Mouse (Mus musculus) R1 (cell line): ENCODE measurements around the gene 1500015O10Rik.

Experiments
- DNase-seq: peaks from one replicate; pipeline ENCODE4 v3.0.0-alpha.2; 2018; ENCODE audit warnings: low read depth, low spot score

1500015O10Rik gene

DNA sequence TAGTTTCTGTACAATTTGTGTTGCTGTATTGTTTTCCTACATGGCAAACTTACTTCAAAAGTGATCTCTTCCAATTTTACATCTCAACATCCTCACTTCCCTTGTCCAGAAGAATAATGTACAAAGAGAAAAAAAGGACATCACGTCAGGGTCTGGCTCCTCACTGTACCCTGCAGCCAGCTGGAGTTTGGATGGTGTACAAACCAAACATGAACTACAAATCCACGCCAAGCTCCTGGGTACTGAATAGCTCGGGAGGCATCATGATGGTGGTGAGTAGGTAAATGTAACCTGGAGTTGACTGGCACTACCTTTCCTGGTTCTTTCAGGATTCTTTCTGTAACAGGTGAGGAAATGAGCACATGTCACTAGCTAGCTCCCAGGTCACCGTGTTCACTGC, 43.7 kb downstream of the 1500015O10Rik start:
- DNase-seq = no peak

DNA sequence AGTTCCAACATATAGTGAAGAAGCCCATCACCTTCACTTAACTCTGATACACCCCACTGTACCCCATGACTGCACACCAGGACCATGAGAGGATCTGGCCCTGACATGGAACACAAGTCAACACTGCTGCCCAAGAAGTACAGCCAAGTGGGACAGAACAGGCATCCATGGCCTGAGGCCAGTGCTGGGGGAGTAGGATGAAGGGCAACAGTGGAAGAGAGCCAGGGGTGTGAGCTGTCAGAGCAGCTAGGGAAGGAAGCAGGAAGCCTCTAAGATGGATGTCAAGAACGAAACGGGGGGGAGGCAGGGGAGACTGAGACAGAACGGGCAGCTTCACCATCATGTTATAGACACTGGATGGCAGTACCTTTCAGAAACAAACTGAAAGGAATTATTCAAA, 45.7 kb downstream of the 1500015O10Rik start:
- no peak for DNase-seq

DNA sequence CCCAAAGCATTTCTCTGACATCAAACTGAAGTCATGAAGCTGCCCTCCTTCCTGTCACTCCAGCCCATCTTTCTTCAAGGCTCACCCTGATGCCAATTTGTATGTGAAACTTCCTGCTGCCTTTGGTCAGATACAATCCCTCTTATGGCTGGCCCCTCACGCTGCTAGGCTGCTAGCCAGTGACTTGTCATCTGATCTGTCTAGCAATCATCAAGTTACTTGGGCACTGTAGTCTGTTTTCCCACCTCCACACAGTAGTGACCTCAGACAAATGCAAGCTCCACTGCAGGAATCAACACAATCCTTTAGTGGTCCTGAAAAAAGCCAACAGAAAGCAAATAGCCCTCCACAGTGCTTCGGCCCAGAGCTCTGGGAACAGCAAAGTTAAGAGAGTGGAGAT, 50.8 kb downstream of the 1500015O10Rik start:
- no peak for DNase-seq

DNA sequence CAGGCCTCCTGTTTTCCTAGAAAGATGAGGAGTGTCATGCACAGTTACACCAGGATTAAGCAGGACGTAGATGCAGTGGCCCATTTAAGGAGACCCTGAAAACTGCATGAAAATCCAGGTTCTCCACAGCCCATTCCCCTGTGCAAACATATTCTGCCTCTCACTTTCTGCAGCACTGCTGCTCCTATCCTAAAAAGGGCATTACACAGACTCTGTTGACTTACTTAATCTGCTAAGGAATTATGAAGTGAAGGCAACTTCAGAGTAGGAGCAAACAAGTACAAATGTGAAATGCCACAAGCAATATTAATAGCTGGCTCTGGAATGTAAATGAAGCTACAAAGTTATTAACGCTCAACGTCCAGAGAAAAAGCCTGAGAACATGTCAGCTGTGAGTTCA, 51.3 kb downstream of the 1500015O10Rik start:
- no peak for DNase-seq

DNA sequence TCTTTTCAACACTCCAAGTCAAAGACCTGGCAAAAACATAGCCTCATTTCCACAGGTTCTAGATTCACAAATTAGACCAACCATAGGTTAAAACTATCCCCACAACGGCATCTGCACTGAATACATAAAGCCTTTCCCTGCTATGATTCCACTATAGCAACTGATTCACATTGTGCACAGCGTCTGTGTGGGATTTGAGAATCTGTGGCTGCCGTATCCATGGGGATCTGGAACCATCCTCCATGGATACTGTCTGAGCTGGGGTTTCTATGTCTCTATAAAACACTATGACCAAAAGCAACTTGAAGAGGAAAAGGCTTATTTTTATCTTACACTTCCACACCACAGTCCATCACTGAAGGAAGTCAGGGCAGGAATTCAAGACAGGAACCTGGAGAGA, 52.3 kb downstream of the 1500015O10Rik start:
- no peak for DNase-seq

DNA sequence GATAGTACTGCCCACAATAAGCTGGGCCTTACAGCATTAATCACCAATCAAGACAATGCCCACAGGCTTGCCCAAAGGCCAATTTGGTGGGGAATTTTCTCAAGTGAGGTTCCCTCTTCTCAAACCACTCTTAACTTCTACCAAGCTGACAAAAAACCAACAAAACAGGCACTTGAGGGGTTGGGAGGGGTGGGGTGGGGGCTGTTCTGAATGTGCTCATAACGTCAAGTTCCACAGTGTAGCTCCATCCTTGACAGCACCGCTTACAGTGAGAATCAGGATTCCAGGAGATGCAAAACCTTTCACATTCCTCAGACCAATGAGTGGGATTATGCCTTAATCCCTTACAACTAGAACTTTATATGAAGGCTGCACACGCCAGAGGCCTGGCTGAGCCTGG, 52.8 kb downstream of the 1500015O10Rik start:
- DNase-seq = no peak

DNA sequence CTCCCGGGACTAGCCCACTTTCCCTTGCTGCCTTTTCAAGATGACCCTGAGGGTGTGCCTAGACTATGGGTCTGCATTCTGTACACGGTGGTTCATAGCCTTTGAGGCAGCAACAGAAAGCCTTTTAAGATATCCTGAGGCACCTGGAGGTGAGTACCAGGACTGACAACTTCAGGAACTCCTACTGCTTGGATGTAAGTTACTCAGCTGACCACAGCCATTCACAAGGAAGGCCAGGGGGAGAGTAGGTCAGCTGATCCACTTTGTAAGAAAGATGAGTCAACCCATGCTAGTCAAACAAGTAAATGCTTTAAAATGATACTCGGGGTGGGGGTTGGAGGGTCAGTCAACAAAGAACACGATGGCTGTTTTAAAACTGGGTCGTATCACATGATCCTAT, 54.9 kb downstream of the 1500015O10Rik start:
- DNase-seq = no peak

DNA sequence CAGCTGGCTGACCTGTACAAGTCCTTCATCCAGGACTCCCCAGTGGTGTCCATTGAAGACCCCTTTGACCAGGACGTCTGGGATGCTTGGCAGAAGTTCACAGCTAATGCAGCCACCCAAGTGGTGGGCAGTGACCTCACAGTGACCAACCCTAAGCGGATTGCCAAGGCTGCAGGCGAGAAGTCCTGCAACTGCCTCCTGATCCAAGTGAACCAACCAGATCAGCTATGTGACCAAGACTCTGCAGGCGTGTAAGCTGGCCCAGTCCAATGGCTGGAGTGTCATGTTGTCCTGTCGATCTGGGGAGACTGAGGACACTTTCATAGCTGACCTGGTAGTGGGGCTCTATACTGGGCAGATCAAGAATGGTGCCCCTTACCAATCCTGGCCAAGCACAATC, 56.3 kb downstream of the 1500015O10Rik start:
- no peak for DNase-seq

DNA sequence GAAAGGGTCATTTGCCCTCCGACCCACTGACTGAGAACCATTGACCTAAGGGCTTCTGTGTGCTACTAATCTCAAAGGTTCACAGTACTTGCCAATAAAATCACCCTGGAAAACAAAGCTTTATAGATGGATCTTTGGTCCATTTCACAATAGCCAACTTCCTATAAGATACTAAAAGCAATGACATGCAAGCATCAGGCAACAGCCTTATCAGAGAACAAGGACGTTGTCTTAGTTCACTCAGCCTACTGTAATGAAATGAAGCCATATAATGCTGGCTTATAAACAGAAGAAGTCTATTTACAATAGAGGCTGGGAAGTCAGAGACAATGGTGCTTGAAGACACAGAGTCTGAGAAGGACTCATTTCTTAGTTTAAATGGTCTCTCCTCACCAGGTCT, 59.4 kb downstream of the 1500015O10Rik start:
- DNase-seq = no peak
